Mouse (Mus musculus) bone marrow, adult 2 months (tissue): Measurements from ENCODE around the gene Lgalsl.

Source experiments
- CTCF ChIP-seq: fragments of 200-500 bp; IDR thresholded peaks from 2 replicates; pipeline ENCODE4 v1.5.1; 2011; ENCODE audit warnings: low read length, control low read depth; ENCODE audit not compliant: control insufficient read depth, insufficient read depth
- POLR2A ChIP-seq: fragments of 200-500 bp; IDR thresholded peaks from 2 replicates; pipeline ENCODE4 v1.6.1; 2011; ENCODE audit warnings: low read depth, mild to moderate bottlenecking, control low read depth, low read length, borderline replicate concordance; ENCODE audit not compliant: control insufficient read depth

DNA sequence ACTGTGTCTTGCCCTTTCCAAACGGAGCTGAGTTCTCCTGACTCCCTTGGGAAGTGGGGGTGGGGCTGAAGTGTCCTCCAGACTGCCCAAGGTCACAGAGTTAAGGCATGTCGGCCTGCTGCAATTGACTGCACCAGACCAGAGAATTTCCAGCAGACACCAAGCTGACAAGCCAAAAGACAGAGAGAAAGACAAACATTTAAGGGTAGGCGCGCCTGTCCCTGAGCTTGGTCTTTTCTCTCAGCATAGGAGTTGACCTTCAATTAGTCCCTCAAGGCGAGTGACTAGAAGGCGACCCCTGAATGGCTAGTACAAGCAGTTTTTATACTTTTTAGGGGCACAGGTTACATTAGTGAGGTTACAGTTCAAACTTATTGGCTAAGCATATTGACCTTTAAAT, 46.1 kb downstream of the Lgalsl start:
- TF ChIP-seq CTCF (no peak), POLR2A (no peak)
